Mouse (Mus musculus): Measurements from ENCODE around the gene Rapgef3. TPM values are rescaled to one million over a fixed set of nuclear protein-coding genes. Genes with fewer than 3 reads are reported as not detected.

Gene Rapgef3
- total and polyA plus RNA-seq, 3 experiments, result 2.5 to 3.4 (median 3.2) TPM

- H3K9me3 ChIP-seq (replicated peaks; ENCODE audit: low read length), result no peaks in the 10 kb centered on the region
- TF ChIP-seq CHD2 (IDR thresholded peaks at IDR 0.05; ENCODE audit: low read length) (no peak), ZMIZ1 (IDR thresholded peaks at IDR 0.05; ENCODE audit: low read depth, low read length) (no peak), USF1 (IDR thresholded peaks at IDR 0.05; ENCODE audit: low read depth, low read length) (no peak), MXI1 (IDR thresholded peaks at IDR 0.05; ENCODE audit: low read depth, low read length) (no peak), POLR2AphosphoS2 (IDR thresholded peaks at IDR 0.05; ENCODE audit: low read depth, low read length) (no peak), JUN (IDR thresholded peaks at IDR 0.05; ENCODE audit: insufficient read depth, low read depth, low read length) (no peak), CTCF (conservative IDR thresholded peaks at IDR 0.05 in 1 of 2, IDR thresholded peaks at IDR 0.05 in 1 of 2; ENCODE audit: low read depth in 2 of 2, low read length in 2 of 2) (peak; percentile 72 to 83), MAFK (IDR thresholded peaks at IDR 0.05; ENCODE audit: insufficient replicate concordance, low read length) (no peak), ETS1 (conservative IDR thresholded peaks at IDR 0.05; ENCODE audit: low read depth, low read length) (no peak), MEF2A (IDR thresholded peaks at IDR 0.05; ENCODE audit: borderline replicate concordance, low read depth, low read length) (no peak), MAZ (IDR thresholded peaks at IDR 0.05; ENCODE audit: low read depth, low read length) (no peak), ZC3H11A (IDR thresholded peaks at IDR 0.05; ENCODE audit: low read depth, low read length) (0 out of 2 replicates have a peak, but pooled peaks have one; percentile 1), ZKSCAN1 (IDR thresholded peaks at IDR 0.05; ENCODE audit: borderline replicate concordance, low read depth, low read length) (peak; percentile 92), EP300 (IDR thresholded peaks at IDR 0.05; ENCODE audit: low read length) (no peak), BHLHE40 (IDR thresholded peaks at IDR 0.05; ENCODE audit: low read depth, low read length) (0 out of 2 replicates have a peak, but pooled peaks have one; percentile 11), CHD1 (IDR thresholded peaks at IDR 0.05; ENCODE audit: low read depth, low read length) (no peak), RAD21 (IDR thresholded peaks at IDR 0.05; ENCODE audit: low read depth, low read length) (peak; percentile 59), NRF1 (IDR thresholded peaks at IDR 0.05; ENCODE audit: low read depth, low read length) (no peak), MAX (IDR thresholded peaks at IDR 0.05; ENCODE audit: low read length) (no peak), UBTF (IDR thresholded peaks at IDR 0.05; ENCODE audit: low read depth, low read length) (no peak), GABPA (IDR thresholded peaks at IDR 0.05; ENCODE audit: insufficient replicate concordance, low read depth, low read length) (no peak), E2F4 (IDR thresholded peaks at IDR 0.05; ENCODE audit: insufficient replicate concordance, low read depth, low read length) (no peak), ZNF384 (IDR thresholded peaks at IDR 0.05; ENCODE audit: low read depth, low read length) (no peak), SMC3 (IDR thresholded peaks at IDR 0.05; ENCODE audit: low read depth, low read length) (peak; percentile 71), IRF4 (IDR thresholded peaks at IDR 0.05; ENCODE audit: low read depth, low read length) (no peak)
- H3K4me2 ChIP-seq (ENCODE audit: insufficient read depth, low read depth, poor library complexity, severe bottlenecking), result no peak overlapping the region
- H3K4me3 ChIP-seq (replicated peaks in 1 of 3; ENCODE audit: low read depth in 2 of 3, low read length in 2 of 3, poor library complexity in 1 of 3), result no peak overlapping the region
- H3K36me3 ChIP-seq (replicated peaks in 1 of 2; ENCODE audit: control insufficient read depth in 1 of 2, insufficient read depth in 1 of 2, low read length in 1 of 2), result peaks cover 3 to 25% of the 10 kb centered on the region in 2 experiments
- no peaks in the 10 kb centered on the region for H3K27me3 ChIP-seq (replicated peaks)
- in situ Hi-C loops (cut with MboI; ENCODE audit: low pct_ligation_motif_present, low pct_unique_long_range_greater_than_20kb, low sequenced_read_pairs), result loop anchor here (5.0 kb wide), 1 partner anchor 34 kb away; no protein-coding TSS in a partner anchor
- H3K4me1 ChIP-seq (ENCODE audit: control insufficient read depth in 1 of 2, insufficient read depth in 2 of 2), result peaks cover 34 to 58% of the 10 kb centered on the region in 2 experiments
- dilution Hi-C loops (cut with MboI; ENCODE audit: extremely low pct_ligation_motif_present, extremely low pct_unique_long_range_greater_than_20kb, low sequenced_read_pairs), result no loop called here
- H3K27ac ChIP-seq (ENCODE audit: insufficient read depth, low read depth), result no peak overlapping the region
- DNase-seq (ENCODE audit: extremely low read depth), result no peak
- no peaks in the 10 kb centered on the region for H3K79me2 ChIP-seq (replicated peaks; ENCODE audit: control insufficient read depth, extremely low read depth, insufficient read depth, poor library complexity, severe bottlenecking)
- no peak overlapping the region for H3K9ac ChIP-seq (ENCODE audit: insufficient read depth, low read depth)
Observed at GRCm38 (mm10) chr15:97751676-97752075, 16.1 kb downstream of the Rapgef3 start.
